Mouse (Mus musculus) neural tube, embryonic 15.5 days (tissue): Measurements from ENCODE around the gene Dbn1. TPM values are rescaled to one million over a fixed set of nuclear protein-coding genes. Genes with fewer than 3 reads are reported as not detected.
"Not testable (repeated sequence)": the region's sequence is repeated elsewhere in the genome, so short reads cannot be mapped to it uniquely, and the experiment has no call there.

Source experiments
- ATAC-seq: fragments of 200-750 bp; cut with Nextera tagmentation; 2 replicates; pipeline ENCODE4 v1.8.0; 2017; ENCODE audit warnings: mild to moderate bottlenecking, moderate TSS enrichment, moderate library complexity; ENCODE audit not compliant: low FRiP score
- H3K27ac ChIP-seq: fragments of 300-500 bp; sonication (generic); replicated peaks from 2 replicates; pipeline ENCODE4 v1.5.1; 2015; ENCODE audit warnings: mild to moderate bottlenecking, inconsistent platforms
- H3K27me3 ChIP-seq: fragments of 300-500 bp; sonication (generic); replicated peaks from 2 replicates; pipeline ENCODE4 v1.6.1; 2015; ENCODE audit warnings: inconsistent platforms
- H3K36me3 ChIP-seq: fragments of 300-500 bp; sonication (generic); 2 replicates; pipeline ENCODE4 v1.6.1; 2015; ENCODE audit warnings: inconsistent platforms
- H3K4me1 ChIP-seq: fragments of 300-500 bp; sonication (generic); 2 replicates; pipeline ENCODE4 v1.6.1; 2015; ENCODE audit warnings: inconsistent platforms
- H3K4me2 ChIP-seq: fragments of 300-500 bp; sonication (generic); 2 replicates; pipeline ENCODE4 v1.6.1; 2015; ENCODE audit warnings: inconsistent platforms, mild to moderate bottlenecking, moderate library complexity
- H3K4me3 ChIP-seq: fragments of 300-500 bp; sonication (generic); replicated peaks from 2 replicates; pipeline ENCODE4 v1.5.1; 2015; ENCODE audit warnings: mild to moderate bottlenecking, inconsistent platforms
- H3K9ac ChIP-seq: fragments of 300-500 bp; sonication (generic); replicated peaks from 2 replicates; pipeline ENCODE4 v1.6.1; 2015; ENCODE audit warnings: mild to moderate bottlenecking, inconsistent platforms
- H3K9me3 ChIP-seq: fragments of 300-500 bp; sonication (generic); replicated peaks from 2 replicates; pipeline ENCODE4 v1.6.1; 2016; ENCODE audit warnings: inconsistent platforms
- WGBS: fragments of 180-500 bp; shearing (Covaris S2); methylation state at CpG from one replicate; pipeline ENCODE4 v1.1.7; 2015; ENCODE audit warnings: mixed read lengths; 5-methylcytosine and 5-hydroxymethylcytosine counted together
- polyA plus RNA-seq: library from polyadenylated mRNA; unstranded; fragments of >200 nt; fragmentation: Nextera tagmentation; extraction: Ambion mirVana; gene quantifications from 2 replicates; pipeline ENCODE4 v1.2.1, GENCODE M21; 2015

The Dbn1 gene
- polyA plus RNA-seq, 1 experiment from 2014 or later, result 450 TPM

DNA sequence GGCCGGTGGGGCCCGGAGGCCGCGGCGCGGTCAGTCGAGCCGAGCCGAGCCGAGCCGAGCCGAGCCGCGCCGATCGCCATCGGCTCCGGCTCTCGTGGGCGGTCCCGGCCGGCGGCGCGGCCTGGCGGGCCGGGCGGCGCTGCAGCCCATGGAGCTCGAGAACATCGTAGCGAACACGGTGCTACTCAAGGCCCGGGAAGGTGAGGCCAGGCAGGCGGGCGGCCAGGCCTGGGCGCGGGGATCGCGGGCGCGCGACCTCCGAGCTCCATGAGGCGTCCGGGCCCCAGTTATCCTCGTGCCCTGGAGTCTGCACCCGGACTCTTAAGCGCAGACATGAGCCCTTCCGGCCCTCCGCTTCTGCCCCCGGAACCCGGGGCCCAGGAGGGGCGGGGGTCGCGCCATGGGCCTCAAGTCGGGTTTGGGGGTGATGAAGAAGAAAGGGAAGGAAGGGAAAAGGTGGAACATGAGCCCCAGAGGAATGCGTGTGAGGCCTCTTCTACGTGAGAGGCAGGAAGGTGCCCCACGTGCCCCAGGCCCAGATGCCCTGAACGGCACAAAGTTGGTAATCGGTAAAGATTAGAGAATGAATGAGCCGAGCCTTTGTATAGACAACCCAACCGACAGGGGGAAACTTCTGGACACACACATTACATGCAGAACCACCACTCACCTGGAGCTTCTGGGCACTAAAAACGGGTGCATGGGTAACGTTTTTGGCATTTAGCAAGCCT is 42.4 kb downstream of the Dbn1 start:
- Histone ChIP-seq H3K4me3 (peak overlapping the region; percentile 90), H3K4me1 (peaks cover 38% of the 10 kb centered on the region), H3K9me3 (no peaks in the 10 kb centered on the region), H3K27me3 (no peaks in the 10 kb centered on the region), H3K36me3 (peaks cover 6% of the 10 kb centered on the region), H3K27ac (peak overlapping the region; percentile 95), H3K9ac (peak overlapping the region; percentile 96), H3K4me2 (peak overlapping the region; percentile 87)
- no peak; the same call in 1 of the 2 replicates for ATAC-seq
- WGBS, result under 1% methylated on average over 50 of the region's 66 CpGs

DNA sequence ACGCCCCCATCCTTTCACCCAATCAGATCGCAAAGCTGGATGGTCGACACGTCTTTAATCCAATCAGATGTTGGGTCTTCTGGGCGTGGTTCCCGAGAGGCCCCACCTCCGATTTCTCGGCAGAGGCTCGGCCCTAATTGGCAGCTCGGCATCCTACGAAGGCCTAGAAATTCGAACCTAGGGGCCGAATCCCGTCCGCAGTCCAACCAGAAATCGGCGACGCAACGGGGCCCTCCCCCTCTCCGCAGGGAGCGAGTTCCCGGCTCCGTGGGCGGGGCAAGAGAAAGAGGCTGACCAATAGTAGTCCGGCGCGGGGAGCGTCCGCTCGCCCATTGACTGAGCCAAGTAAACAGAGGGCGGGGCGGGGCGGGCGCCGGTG is 43.0 kb downstream of the Dbn1 start, which contains the start of gene Grk6:
TSS of gene Grk6 (plus strand) at position 136 of the 379 bp plus-strand sequence.
- WGBS, result 0% methylated on average over 29 of the region's 35 CpGs
- peak within 1 kb of the TSS; percentile 96 for H3K9ac ChIP-seq
- ATAC-seq, result peak; percentile 96

DNA sequence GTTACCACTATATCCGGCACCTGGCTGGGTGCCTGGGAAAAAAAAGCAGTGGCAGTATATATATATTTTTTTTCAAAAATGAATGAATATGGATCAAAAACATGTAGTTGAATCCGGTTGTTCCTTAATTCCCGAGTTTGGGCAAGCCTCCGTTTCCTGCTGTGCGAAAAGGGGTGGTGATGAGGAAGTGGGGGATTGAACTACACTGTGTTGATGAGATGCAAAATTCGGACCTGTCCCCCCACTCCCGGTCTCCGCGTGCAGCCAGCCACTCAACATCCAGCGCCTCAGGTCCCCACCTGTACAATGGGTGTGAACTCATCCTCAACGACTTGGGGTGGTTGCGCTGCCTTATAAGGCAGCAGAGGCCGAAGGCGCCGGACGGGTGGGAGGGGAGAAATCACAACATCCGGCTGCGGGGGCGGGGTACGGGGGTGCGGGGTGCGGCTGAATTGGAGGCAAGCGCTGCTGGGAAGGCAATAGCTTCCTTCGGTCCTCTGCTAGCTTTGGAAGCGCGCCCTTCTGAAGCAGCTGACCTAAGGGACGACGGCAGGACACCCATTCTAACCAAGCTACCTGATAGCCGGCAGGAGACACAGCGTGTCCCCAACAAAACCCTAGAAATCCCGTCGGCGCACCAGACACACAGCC is 43.5 kb downstream of the Dbn1 start:
- Histone ChIP-seq H3K36me3 (no peaks in the 10 kb centered on the region), H3K4me3 (peak overlapping the region; percentile 90), H3K4me2 (peak overlapping the region; percentile 87), H3K27me3 (no peaks in the 10 kb centered on the region), H3K9me3 (no peaks in the 10 kb centered on the region), H3K27ac (peak overlapping the region; percentile 95), H3K9ac (peak overlapping the region; percentile 63), H3K4me1 (peaks cover 38% of the 10 kb centered on the region)
- under 1% methylated on average over 33 of the region's 33 CpGs for WGBS
- peak; percentile 83 for ATAC-seq

More for the DNA sequence above, 43.0 kb downstream of the Dbn1 start, which contains the start of gene Grk6:
- Histone ChIP-seq H3K9me3 (no peaks in the 10 kb centered on the region), H3K4me1 (peaks cover 38% of the 10 kb centered on the region), H3K27me3 (no peaks in the 10 kb centered on the region), H3K4me3 (peak within 1 kb of the TSS; percentile 90), H3K27ac (peak within 1 kb of the TSS; percentile 95), H3K4me2 (peak within 1 kb of the TSS; percentile 87), H3K36me3 (peaks cover 3% of the 10 kb centered on the region; the same call in 1 of the 2 replicates)

DNA sequence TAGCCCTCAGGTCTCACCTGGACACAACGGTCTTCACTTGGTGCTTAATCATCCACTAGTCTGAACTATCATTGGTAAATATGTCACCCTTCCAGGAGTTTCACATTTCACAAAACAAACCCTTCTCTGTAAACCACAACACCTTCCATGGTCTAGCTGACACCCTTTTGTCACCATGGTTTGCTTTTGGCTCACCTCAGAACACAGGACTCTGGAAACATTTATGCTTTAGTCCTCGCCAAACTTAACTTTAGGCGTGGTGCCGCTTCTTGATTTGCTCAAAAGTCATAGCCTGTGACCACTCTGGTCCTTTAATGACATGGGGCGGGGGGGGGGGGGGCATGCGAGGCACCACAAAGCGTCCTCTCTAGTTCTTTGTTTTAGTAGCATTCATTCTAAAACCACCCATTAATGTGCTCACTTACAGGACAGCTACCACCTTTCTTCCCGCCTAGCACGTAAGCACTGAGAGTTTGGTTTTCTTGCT is 44.1 kb downstream of the Dbn1 start:
- WGBS, result 30% methylated on average over 9 of the region's 9 CpGs

DNA sequence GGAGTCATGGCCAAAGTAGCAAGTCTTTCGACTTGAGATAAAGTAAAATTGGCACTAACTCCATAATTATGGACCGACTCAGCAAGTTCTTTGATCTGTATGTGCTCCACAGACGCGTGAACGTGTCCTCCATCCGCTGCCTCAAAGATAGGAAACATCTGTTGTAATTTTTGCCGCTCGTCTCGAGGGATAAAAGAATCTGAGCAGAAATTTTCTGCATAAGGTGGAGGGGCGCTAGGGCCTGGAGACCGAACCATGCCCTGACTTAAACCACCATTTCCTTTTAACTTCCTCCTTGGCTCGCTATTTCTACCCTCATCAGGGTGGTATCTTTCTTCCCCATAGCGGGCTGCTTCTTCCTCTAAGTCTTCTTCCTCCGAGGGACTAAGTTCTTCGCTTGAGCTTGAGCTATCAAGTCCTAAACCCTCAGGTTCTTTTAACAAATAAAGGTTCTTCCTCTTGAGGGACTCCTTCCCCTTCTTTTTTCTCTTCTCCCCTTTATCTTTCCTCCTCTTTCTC is 50.7 kb downstream of the Dbn1 start:
- ATAC-seq, H3K9ac ChIP-seq: not testable (repeated sequence)

More for the DNA sequence above, 44.1 kb downstream of the Dbn1 start:
- ATAC-seq, result no peak
- H3K27ac ChIP-seq, result peak overlapping the region; percentile 95
- H3K4me2 ChIP-seq, result peak overlapping the region; percentile 87
- H3K9me3 ChIP-seq, result no peaks in the 10 kb centered on the region
- H3K36me3 ChIP-seq, result no peaks in the 10 kb centered on the region
- peaks cover 38% of the 10 kb centered on the region for H3K4me1 ChIP-seq
- H3K4me3 ChIP-seq, result peak overlapping the region; percentile 90
- H3K27me3 ChIP-seq, result no peaks in the 10 kb centered on the region
- peak overlapping the region; percentile 63 for H3K9ac ChIP-seq

DNA sequence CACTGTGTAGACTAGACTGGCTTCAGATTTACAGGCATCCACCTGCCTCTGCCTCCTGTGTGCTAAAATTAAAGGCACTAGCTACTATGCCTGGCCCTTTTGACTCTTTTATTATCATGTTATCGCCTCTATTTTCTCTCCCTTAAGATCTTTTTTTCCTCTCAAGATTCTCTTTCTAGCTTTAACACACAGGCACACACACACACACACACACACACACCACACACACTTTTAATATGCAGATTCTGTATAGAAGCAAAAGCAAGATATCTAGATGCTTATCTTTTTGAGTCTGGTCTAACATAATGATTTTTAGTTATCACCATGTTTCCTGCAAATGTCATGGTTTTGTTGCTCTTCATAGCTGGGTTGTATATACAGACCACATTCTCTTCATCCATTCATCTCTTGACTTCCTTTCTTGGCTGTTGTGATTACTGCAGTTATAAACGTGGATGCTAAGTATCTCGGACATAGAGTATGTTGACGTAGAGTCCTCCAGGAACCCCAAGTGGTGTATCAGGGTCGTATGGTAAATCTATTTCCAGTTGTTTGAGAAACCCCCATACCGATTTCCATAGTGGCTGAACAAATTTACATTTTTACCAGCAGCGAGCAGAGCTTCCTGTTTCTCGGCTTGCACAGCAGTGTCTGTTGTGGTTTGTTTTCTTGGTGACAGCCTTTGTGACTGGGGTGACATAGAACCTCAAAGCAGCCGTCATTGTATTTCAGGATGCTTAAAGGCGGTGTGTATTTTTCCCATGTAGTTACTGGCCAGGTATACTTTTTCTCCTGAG is 55.8 kb downstream of the Dbn1 start:
- WGBS, result 79% methylated on average over 10 of the region's 10 CpGs

More for the DNA sequence above, 50.7 kb downstream of the Dbn1 start:
- H3K4me3 ChIP-seq, H3K4me2 ChIP-seq, H3K9me3 ChIP-seq, H3K4me1 ChIP-seq, H3K27ac ChIP-seq, H3K36me3 ChIP-seq, H3K27me3 ChIP-seq: not testable (repeated sequence)
- WGBS, result 88% methylated on average over 15 of the region's 15 CpGs

DNA sequence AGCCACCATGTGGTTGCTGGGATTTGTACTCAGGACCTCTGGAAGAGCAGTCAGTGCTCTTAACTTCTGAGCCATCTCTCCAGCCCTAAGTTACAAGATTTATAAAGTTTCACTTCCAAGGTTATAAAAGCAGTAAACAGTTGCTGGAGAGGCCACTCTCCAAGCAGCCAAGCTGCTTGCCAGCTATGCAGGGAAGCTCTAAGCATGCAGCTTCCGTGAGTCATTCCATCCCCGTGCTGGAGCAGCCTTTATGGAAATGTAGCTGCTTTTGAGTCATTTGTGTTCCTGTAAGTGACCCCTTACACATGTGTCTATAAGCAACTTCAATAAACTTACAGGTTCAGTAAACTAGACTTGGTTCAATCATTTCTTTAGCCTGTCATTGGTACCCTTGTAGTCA is 57.3 kb downstream of the Dbn1 start:
- Histone ChIP-seq H3K4me1 (no peaks in the 10 kb centered on the region), H3K9me3 (no peaks in the 10 kb centered on the region), H3K4me2 (no peak overlapping the region), H3K4me3 (no peak overlapping the region), H3K36me3 (no peaks in the 10 kb centered on the region), H3K27ac (no peak overlapping the region), H3K27me3 (no peaks in the 10 kb centered on the region), H3K9ac (no peak overlapping the region)
- WGBS, result 85% methylated on average over 2 of the region's 2 CpGs
- ATAC-seq, result no peak

More for the DNA sequence above, 55.8 kb downstream of the Dbn1 start:
- Histone ChIP-seq H3K36me3 (no peaks in the 10 kb centered on the region), H3K9ac (no peak overlapping the region), H3K9me3 (no peaks in the 10 kb centered on the region), H3K27me3 (no peaks in the 10 kb centered on the region), H3K4me1 (no peaks in the 10 kb centered on the region), H3K27ac (no peak overlapping the region), H3K4me2 (no peak overlapping the region), H3K4me3 (no peak overlapping the region)
- no peak for ATAC-seq

DNA sequence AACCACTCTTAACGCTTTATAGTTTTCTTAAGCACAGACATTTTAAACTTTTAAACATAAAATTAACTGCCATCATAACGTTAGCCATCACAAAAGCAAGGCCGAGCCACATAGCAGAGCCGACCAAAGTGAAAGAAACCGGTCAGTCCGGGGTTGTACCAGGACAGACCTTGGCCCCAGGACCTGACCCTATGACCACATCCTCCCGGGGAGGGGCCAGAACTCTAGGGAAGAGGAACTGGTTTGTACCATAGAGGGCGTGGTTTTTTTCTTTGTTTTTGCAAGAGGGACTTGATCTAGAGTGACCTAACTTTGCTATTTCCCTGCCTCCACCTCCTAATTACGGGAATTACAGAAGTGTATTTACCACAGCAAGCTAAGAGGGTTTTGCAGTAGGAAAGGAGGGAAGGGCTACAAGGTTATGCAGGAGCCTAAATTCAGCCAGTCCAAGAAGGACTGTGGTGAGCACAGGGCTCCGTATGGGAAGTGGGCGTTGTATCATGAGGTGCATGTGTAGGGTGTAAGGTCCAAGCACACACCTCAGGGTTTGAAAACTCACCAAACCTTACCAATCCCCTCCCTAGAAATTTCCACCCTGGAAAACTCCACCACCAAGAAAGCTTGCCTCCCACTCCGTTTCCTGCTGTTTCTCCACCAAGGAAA is 58.6 kb downstream of the Dbn1 start:
- no peak overlapping the region for H3K4me2 ChIP-seq
- H3K27ac ChIP-seq, result no peak overlapping the region
- no peak overlapping the region for H3K4me3 ChIP-seq
- WGBS, result 76% methylated on average over 12 of the region's 12 CpGs
- ATAC-seq, result no peak
- H3K9ac ChIP-seq, result no peak overlapping the region
- no peaks in the 10 kb centered on the region for H3K4me1 ChIP-seq
- H3K27me3 ChIP-seq, result no peaks in the 10 kb centered on the region
- H3K36me3 ChIP-seq, result no peaks in the 10 kb centered on the region
- no peaks in the 10 kb centered on the region for H3K9me3 ChIP-seq

DNA sequence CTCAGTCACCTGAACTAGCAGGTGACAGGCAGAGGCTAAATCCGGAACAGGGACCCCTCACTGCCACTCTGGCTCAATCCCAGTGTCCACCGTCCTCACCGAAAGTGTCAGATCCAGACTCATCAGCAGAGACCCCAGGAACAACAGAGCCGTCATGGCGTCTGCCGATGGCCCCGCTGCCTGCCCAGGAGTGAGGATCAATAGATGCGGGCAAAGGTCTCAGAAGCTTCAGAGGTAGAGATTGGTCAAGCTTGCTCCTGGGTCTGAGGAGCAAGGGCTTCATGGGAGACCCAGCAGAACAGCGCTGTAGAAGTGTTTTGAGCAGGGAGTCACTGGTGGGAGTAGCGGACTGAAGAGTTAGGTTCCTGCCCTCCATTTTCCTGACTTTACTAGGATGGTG is 61.3 kb downstream of the Dbn1 start, which contains the start of gene F12:
TSS of gene F12 (minus strand) at position 181 of the 400 bp plus-strand sequence.
- WGBS, result 90% methylated on average over 10 of the region's 10 CpGs
- Histone ChIP-seq H3K9ac (no peak within 1 kb of the TSS), H3K4me1 (peaks cover under 1% of the 10 kb centered on the region; the same call in 1 of the 2 replicates), H3K9me3 (no peaks in the 10 kb centered on the region), H3K27me3 (peaks cover 11% of the 10 kb centered on the region), H3K4me3 (no peak within 1 kb of the TSS), H3K4me2 (no peak within 1 kb of the TSS), H3K27ac (no peak within 1 kb of the TSS), H3K36me3 (no peaks in the 10 kb centered on the region)
- ATAC-seq, result no peak
